Mouse (Mus musculus) inflammation-experienced regulatory T-cells, adult 6 months (primary cell): Measurements from ENCODE around the gene Tmprss2. TPM values are rescaled to one million over a fixed set of nuclear protein-coding genes. Genes with fewer than 3 reads are reported as not detected.

Experiments used
- ATAC-seq: one replicate; pipeline ENCODE4 v1.8.0; 2017
- polyA plus RNA-seq, 3 experiments: library from polyadenylated mRNA; unstranded; fragments of 100-300 nt; shearing (Covaris generic); gene quantifications; one replicate each; pipeline ENCODE4 v1.2.1; 2017

Tmprss2 gene
- under 1 TPM in 1 of 3 experiments, not detected in 2; 0.22 TPM for polyA plus RNA-seq

DNA sequence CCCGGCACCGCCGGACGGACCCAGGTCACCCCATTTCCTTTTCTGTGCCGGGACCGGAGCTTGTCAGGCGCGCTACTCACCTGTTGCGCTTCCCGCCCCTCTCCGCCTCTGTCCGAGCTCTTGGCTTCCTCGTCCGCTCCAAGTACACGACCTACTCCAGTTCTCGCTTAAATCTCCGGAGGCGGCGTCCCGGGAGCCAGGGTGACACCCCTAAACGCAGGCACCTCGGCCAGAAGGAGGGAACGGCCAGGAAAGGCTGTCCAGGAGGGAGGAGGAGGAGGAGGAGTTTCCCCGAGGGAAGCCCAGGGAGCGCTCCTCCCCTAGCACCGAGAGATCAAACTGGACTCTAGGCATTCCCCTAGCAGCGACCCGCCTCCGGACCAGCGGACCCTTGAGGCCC lies at the start of gene Tmprss2:
Gene Tmprss2, minus strand, starts transcription at position 257 of the 400 bp plus-strand sequence.
- no peak for ATAC-seq

DNA sequence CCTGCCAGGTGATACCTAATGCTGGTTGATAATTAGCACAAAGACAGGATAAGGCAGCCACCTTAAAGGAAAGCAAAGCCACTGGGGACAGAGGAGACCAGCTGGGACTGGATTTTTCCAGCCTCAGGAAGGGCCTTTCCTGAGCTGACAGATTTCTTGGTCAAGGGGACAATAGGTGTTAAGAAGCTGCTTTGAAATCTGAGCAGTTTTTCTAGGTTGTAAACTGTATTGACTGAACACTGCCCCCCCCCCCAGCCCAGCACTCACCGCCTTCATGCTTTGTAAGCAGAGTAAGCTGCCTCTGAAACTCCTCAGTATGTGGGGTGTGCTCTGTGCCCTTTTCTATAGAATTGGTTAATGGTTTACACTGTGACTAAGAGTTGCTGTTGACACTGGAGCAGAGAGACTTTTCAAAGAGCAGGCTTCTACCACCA lies 48.2 kb upstream of the Tmprss2 start:
- no peak for ATAC-seq

- ATAC-seq = no peak
Observed at GRCm38 (mm10) chr16:97658481-97658880, 47.5 kb upstream of the Tmprss2 start.

DNA sequence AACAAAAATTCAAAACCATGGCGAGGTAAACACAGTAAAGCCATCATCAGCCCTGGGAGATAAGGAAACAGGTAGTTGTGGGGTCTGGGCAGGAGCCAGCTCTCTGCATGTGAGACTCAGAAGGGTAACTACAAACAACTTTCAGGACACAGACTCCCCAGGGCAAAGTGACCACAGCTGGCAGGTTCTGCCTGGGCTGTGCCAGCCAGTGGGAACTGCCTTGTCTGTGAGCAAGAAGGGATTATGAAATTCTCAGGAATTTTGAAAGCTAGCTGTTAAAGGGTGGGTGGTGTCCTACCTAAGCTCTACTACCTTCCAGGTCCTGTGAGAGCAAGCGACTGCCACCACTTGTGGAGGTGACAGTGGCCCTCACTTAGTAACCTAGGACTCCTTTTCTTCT lies 44.8 kb upstream of the Tmprss2 start:
- ATAC-seq = no peak

DNA sequence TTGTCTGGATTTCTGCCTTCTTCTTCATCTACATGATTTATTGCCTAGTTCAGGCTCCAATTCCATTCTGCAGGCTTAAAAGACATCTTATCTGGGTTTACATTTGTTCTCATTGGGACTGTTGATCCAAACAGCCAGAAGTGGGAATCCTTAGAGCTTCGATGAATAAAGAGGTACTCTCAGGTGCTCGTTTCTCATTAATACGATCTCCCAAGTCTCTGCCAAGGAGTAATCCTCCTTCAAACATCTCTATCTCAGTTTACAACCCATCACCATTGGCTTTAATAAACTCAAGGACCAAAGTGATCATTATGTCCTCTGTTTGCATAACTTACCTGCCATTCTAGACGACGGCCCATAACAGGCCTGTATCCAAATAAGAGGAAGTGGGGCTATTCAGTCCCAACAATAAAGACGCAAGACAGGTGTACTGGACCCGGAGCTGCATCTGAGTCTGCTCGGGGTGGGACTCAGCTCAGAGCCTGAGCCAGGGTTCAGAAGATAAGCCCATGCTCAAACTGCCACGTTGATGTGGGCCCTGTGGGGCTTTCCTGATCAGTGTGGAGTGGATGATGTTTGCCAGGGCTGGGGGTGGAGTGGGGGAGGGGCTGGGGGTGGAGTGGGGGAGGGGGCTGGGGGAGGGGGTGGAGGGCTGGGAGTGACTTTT lies 38.7 kb upstream of the Tmprss2 start:
- no peak for ATAC-seq

DNA sequence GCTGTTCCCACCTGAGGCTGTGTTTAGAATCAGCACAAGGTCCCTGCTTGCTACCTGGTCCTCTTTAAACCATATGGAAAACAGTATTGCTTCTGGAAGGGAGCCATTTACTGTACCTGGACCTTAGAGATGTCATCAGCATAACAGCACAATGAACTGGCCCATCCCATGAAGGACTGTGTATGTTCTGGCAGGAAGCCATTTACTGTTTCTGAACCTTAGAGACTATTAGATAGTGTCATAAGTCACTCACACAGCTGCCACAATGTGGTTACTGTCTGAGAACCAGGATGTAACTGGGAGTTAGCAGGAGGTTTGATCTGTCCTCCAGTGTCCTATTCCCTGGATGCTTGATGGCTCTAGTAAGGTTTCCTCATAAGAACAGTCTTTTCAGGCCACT lies 33.7 kb upstream of the Tmprss2 start:
- no peak for ATAC-seq

DNA sequence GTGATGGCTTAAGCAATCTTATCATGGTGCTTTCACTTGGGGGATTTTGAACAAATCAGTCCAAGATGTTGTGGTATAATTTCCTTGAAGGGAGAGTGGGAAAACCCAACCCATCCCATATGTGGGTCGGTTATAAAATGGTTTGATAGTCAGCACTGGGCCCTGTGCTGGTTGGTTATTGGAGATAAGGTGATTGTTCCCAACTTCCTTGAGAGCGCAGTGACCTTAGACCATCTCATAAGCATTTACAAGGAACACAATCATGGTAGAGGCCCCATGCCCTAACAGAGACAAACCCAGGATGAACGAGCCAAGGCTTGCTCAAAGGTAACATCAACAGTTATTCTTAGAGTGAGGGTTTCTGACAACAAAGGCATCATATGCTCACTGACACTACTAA lies 28.6 kb upstream of the Tmprss2 start:
- no peak for ATAC-seq

- no peak for ATAC-seq
Observed at GRCm38 (mm10) chr16:97632880-97633484, 22.0 kb upstream of the Tmprss2 start.

GRCm38 (mm10) chr16:97623166-97623565 lies 12.2 kb upstream of the Tmprss2 start:
- ATAC-seq = no peak

- no peak for ATAC-seq
Observed at GRCm38 (mm10) chr16:97622383-97622889, 11.4 kb upstream of the Tmprss2 start.

DNA sequence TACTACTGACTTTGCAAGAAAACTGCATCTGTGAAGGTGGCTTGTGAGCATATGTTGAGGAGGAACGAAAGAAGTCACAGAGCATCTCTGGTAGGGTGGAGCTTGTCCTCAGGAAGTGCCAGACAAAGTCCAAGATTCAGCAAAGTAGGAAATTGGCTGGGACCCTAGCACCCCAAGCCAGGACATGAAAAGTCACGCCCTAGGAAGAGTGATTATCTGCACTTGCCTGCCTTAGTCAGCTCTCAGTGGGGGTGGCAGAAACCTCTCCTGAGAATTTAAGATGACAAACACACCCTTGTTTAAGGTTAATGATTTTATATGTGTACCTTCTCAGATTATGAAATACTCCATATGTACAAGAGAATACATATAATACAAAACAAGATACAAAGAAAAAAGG lies 7.3 kb upstream of the Tmprss2 start:
- ATAC-seq = no peak

GRCm38 (mm10) chr16:97612009-97612408 lies 1.0 kb upstream of the Tmprss2 start:
- no peak for ATAC-seq

GRCm38 (mm10) chr16:97610246-97610645 lies 749 bp downstream of the Tmprss2 start:
- no peak for ATAC-seq

- no peak for ATAC-seq
Observed at GRCm38 (mm10) chr16:97609676-97610075, 1.3 kb downstream of the Tmprss2 start.

DNA sequence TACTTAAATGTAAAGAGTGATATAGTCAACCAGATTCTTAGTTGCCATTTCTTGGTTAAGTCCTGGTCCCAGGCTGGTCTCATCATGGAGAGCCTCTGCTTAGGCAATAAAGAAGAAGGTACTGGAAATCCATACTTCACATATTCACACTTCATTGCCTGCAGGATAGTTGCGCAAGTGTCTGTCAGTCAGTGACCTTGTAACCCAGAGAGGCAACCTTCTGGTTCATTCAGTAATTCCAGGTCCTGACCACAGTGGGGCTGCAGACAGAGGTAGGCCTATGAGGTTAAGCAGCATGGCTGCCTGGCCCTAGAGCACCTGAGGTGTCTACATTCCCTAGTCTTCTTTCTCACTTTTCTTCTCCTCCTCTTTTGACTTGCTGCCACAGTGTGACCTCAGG lies 3.0 kb downstream of the Tmprss2 start:
- ATAC-seq = no peak

DNA sequence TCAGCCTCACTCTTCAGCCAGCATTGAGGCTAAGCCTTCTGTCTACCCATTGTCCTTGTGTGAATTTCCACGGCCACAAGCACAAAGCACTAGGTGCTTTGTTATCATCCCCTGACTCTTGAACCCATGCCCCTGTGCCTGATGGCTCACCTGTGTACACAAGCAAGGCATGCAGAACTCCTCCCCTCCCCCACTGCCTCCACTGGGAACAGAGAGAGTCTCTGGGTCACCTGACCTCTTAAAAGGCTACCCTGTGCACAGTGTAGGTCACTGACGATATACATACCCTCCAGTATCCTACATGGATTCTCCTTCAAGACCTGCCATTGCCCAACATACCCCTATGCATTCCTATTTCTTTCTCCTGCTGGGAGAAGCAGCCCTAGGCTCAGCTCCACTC lies 4.2 kb downstream of the Tmprss2 start:
- no peak for ATAC-seq

DNA sequence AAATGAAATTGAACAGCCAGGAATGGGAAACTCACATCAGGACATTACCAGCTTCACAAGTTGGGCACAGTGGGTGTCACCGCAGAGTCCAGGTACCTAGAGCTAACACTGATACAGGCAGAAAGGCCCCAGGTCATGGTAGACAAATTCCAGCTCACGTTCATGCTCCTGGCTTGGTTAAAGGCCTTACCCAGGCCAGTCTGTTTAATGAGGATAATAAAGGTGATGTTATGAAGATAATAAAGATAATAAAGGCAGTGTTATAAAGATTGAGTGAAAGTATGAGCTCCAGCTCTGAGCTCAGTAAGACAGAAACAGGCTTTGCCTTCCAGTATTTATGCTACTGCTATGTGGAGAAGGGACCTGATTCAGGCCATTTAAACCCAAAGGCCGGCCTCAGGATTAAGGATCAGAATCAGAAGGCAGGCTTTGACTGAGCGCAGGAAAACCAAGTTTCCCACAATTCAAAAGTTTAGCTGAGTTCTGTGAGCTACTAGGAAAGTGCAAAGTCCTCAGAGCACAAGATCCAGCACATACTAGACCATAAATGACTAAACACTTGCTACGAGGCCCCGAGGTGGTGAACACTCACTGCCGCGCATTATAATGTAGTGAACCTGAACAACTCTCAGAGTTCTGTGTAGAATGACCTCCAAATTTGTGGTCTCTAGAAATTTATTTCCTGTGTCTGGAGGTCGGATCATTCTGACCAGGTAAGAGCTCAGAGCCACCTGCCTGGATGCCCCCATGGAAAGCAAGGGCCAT lies 4.9 kb downstream of the Tmprss2 start:
- ATAC-seq = no peak

GRCm38 (mm10) chr16:97602256-97602655 lies 8.7 kb downstream of the Tmprss2 start:
- no peak for ATAC-seq

DNA sequence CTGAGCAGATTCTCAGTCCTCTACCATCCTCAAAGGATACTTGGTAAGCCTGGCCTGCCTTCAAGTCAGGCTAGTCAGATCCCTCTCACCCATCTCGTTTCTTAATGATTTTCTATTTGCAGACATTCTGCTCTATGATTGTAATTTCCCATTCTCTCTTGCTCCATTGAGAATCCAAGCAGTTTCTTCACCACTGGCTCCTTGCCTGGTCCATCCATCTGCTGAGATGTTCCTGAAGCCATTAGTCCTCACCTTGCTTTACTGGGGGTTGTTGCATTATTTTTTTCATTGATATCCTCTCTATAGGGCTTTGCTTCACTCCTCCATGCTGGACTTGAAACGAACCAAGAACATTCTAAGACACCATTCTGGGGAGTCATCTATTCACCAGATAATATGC lies 10.4 kb downstream of the Tmprss2 start:
- ATAC-seq = no peak

DNA sequence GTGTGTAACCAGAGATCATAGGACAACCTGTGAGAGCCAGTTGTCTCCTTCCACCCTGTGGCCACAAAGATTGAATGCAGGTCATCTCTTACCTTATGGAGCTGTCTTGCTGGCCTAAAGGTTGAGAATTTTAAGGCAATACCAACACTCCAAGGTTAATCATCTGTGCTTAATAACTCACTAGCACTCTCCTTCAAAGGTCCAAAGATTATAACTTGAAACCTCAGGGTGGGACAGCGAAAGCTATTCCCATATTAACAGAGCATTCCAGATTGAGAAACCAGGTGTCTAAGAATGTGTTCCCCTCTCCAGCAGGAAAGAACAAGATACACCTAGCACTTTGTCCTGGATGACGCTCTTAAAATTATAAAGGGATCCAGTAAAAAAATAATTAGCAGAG lies 12.9 kb downstream of the Tmprss2 start:
- ATAC-seq = no peak

- no peak for ATAC-seq
Observed at GRCm38 (mm10) chr16:97593816-97594509, 17.0 kb downstream of the Tmprss2 start.

DNA sequence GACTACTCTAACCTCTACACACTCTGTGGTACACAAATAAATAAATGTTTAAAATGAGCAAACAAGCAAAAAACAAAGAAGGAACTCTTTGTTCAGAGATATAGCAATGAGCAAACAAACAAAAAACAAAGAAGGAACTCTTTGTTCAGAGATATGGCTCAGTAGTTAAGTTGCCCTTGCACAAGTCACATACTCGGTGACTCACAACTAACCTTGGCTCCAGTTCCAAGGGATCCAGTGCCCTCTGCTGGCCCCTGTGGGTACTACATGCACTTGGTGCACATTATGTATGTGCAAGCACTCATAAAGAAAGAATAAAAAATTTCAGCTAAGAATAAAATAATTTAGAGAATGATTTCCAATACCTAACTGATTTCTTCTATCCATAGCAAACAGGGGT lies 17.9 kb downstream of the Tmprss2 start:
- ATAC-seq = peak; percentile 83

DNA sequence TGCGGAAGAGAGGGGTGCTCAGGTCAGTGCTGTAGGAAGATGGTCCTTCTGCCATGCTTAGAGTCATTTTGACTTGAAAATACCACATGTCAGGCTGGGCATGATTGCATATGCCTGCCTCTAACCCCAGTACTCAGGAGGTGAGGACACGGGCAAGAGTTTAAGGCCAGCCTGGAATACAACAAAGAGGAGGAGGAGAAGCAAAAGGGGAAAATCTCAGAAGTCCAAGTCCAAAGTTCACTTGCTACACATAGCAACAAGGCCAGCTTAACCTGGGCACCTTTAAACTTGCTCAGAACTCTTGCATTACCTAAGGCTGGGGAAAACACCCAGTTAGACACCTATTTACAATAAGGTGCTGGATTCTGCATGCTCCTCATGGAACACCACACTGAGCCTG lies 19.5 kb downstream of the Tmprss2 start:
- ATAC-seq = no peak
